Mouse (Mus musculus) left cerebral cortex, postnatal 10 days (tissue): ENCODE results near the gene Eng. TPM values are rescaled to one million over a fixed set of nuclear protein-coding genes. Genes with fewer than 3 reads are reported as not detected.

Experiments used
- DNase-seq, 2 experiments: peaks; one replicate each; pipeline ENCODE4 v3.0.0; 2021 to 2022; ENCODE audit warnings: low spot score in 2 of 2, mixed read lengths in 1 of 2; ENCODE audit errors: extremely low spot score in 1 of 2
- intact Hi-C: fragments of 180-260 bp; cut with DNase I; formaldehyde crosslinking; loops from one replicate; pipeline ENCODE4 v1.15.1; 2025
- total RNA-seq, 2 experiments: library from RNA; stranded (reverse); gene quantifications; 2 replicates each; pipeline ENCODE4 v1.2.3; 2021

Eng gene
- 10 to 100 TPM; 24.9 to 25.2 TPM for total RNA-seq

DNA sequence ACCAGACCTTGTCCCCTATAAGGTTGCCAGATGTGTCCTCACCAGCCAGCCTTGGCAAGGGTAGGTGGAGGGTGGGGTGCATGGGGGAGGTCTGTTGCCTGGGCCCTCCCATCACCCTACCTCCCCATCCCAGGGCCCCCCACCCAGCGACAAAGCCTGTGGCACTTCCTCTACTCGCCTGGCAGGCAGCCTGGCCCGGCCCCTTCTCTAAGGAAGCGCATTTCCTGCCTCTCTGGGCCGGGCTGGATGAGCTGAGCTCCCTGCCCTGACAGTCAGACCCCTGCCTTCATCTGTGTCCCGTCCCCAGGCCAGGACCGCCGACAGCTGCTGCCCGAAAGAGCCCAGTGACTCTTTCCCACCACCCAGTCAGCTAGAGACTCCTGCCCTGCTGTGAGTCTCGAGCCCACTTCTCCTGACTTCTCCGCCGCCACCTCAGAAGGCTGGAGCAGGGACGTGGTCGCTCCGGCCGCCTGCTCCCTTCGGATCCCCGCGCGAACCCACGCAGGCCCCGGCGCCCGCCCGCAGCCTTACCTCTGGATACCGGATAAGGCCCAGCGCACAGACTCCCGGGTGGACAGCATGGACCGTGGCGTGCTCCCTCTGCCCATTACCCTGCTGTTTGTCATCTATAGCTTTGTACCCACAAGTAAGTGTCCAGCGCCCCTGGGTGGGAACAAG is at the start of gene Eng:
Gene Eng (plus strand): TSS at position 217 of the 678 bp plus-strand sequence.
- DNase-seq = peak in 1 of 2 experiments; percentile 89
- intact Hi-C loops = no loop called here

DNA sequence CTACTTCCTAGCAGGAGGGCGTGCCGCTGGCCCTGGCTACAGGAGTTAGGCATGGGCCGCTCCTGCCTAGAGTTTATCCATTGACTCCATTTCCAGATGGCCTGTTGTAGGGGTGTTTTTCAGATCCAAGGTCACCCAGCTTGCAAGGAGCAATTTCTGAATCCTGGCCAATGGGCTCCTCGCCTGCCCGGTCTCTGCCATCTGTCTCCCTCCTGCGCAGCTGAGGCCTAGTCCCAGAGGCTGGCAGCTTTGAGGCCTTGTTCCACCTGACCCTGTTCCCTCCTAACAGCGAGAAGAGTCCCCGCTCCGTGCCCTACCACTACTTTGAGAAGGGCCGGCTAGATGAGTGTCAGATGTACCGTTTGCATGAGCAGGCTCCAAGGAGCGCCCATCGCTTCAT is 49.7 kb upstream of the Eng start:
- no peak for DNase-seq
- intact Hi-C loops = no loop called here

DNA sequence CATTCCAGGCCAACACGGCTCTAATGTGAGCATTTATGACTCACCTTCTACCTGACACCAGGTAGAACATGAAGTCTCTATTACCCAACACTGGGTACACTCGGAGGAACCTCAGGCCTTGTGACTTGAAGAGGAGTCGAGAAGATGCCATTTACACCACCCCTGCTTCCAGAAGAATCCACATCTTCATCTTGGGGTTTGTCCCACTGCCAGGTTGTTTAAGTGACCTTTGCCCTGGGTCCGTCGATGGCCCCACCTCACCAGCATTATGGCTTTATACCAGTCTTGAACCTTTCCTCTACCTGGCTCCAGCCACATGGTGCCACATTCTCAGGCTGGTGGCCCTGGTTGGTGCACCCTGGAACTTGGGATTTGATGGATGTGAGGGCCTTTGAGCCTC is 49.1 kb upstream of the Eng start:
- no peak for DNase-seq
- intact Hi-C loops = no loop called here

DNA sequence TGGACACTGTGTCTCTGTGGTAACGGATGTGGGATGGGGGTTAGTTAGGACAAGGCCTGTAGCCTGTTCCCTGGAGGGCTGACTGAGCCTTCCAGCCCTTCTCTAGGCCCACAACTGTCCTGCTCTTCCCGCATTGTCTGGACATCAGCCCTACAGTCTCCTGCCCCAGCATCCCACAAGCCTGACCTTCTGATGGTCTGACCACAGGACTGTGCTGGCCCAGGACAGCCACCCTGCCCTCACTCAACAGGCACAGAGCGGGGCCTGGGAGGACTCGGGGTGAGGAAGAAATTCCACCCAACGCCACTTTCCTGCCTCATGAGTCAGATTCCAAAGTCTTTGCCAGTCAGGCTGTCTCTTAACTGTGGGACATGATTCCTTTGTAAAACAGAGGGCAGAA is 48.7 kb upstream of the Eng start:
- intact Hi-C loops = no loop called here

DNA sequence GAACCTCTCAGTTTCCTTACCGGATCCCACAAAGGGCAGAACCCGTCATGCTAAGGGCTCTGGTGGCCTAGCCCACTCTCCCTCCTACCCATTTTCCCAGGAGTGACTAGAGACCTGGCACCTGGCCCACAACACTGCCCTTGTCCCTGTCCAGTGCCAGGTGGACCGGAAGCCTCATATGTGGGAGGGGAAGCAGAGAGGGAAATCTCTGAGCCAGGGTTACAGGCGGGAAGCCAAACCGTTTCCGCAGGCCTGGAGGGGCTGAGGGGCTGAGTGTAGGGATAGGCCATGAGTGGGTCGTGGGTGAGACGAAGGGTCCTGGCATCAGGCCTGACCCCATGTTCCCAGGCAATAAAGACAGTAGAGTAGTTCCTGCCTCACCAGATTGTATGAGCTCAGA is 47.9 kb upstream of the Eng start:
- DNase-seq = peak in 1 of 2 experiments; percentile 55
- intact Hi-C loops = no loop called here

More for the DNA sequence above, 48.7 kb upstream of the Eng start:
- no peak for DNase-seq

DNA sequence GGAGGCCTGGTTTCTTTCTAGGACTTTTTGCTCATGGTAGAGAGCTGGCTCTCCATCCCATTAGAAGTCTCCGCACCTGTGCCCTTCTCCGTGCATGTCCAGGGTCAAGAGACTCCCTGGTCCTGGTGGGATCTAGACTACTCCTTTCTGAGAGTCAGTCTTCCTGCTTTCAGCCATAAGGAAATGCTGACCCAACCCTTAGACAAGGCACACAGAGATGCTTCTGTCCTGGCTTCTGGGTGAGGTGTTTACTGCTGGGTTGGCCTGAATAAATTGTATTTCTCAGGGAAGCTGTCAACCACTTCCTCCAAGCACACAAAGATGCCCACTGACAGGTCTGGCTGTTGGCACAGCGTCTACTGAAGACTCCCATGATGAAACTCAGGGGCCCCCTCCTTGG is 47.0 kb upstream of the Eng start, which contains the start of gene St6galnac6:
Gene St6galnac6 (plus strand): TSS at position 301 of the 400 bp plus-strand sequence.
- intact Hi-C loops = no loop called here
- no peak for DNase-seq

DNA sequence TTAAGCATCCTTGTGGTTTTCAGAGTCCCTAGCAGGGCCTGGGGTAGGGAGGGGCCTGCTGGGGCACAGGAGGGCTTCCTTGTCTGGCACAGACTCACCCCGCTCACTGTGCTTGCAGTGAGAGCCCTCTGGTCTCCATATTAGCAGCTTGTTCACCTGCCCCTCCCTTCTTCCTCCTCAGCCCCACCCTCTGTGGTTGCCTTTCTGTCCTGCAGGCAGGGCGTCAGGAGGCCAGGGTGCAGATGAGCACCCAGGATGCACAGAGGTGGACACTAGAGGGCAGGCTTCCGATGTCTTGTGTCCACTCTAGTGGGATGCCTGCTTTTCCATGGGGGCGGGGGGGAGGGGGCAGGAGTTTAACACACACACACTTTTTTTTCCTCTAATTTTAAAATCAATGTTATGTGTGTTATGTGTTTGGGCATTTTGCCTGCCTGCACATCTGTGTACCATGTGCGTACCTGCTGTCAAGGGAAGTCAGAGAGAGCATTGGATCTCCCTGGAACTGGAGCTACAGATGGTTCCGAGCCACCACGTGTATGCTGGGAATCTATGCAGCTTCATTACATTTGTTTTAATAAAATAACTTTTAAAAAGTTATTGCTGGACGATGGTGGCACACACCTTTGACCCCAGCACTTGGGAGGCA is 44.9 kb upstream of the Eng start:
- DNase-seq = peak in 1 of 2 experiments; percentile 63
- intact Hi-C loops = no loop called here

DNA sequence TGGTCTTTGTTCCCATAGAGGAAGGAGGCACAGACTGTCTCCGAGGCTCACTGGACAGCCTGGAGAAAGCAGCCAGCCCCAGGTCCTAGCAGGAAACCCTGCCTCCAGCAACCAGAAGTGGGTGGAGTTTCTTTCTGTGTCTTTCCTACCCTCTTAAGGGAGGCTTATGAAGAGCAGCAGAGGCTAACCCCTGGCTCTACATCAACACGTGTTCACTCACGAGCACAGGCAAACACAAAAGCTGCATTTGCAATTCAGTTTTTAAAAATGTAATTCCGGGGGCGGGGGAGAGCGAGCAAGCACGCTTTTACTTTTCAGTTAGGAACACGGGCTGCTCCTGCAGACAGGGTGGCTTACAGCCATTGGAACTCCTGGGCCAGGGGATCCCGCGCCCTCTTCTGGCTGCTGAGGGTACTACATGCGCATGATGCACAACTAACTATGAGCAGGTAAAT is 43.8 kb upstream of the Eng start:
- intact Hi-C loops = no loop called here

DNA sequence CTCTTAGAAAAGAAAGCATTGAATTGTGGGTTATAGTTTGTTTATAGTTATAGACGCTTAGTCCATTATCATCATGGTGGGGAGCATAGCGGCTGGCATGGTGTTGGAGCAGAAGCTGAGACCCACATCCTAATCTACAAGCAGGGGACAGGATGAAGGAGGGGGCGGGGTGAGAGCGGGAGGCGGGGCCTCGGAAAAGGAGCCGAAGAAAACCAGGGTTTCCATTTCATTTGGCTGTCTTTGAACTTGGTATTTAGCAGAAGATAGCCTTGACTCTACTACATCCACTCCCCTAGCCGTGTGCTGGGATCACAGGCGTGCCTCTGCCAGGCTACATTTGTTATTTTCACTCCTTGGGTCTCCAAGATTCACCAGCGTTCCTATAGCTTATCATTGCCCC is 41.8 kb upstream of the Eng start:
- no peak for DNase-seq
- intact Hi-C loops = no loop called here

More for the DNA sequence above, 43.8 kb upstream of the Eng start:
- DNase-seq = peak; percentile 82 to 87

DNA sequence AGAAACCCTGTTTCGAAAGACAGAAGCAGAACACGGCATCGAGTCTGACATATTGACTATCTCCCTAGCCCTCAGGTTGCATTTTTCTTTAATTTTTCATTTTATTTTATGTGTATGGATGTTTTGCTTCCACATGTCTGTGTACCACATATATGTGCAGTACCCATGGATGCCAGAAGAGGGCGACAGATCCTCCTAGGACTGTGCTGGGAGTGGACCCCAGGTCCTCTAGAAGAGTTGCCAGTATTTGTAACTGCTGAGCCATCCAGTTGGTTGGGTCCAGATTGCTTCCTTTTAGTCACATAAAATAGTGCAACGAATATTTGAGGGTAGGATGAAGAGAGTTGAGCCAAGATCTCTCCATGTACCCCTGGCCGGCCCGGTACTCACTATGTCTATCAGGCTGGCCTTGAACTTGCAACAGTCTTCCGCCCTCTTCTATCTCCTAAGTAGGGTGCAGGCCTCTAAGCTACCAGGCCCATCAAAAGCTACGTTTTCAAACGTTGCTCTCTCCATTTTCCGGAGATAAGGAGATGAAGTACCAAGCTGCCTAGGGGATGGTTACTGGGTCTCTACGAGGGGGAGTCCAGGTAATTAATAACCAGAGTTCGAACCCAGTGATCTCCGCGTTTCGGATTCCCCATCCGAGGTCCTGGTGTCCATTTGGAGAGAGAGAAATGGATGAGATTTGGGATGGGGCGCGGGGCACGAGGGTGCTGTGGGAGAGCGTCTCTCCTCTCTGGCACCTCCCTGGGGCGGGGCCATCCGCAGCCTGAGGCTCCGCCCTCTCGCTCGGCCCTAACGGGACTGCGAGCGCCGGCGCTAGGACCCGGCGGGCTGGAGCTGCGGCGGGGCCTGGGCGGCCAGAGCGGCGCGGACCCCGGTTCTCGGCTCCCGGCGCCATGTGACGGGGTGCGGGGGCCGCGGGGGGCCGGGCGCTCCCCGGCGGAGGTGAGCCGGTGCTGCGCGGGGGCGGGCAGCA is 39.9 kb upstream of the Eng start:
- intact Hi-C loops = no loop called here
- peak; percentile 76 to 94 for DNase-seq

DNA sequence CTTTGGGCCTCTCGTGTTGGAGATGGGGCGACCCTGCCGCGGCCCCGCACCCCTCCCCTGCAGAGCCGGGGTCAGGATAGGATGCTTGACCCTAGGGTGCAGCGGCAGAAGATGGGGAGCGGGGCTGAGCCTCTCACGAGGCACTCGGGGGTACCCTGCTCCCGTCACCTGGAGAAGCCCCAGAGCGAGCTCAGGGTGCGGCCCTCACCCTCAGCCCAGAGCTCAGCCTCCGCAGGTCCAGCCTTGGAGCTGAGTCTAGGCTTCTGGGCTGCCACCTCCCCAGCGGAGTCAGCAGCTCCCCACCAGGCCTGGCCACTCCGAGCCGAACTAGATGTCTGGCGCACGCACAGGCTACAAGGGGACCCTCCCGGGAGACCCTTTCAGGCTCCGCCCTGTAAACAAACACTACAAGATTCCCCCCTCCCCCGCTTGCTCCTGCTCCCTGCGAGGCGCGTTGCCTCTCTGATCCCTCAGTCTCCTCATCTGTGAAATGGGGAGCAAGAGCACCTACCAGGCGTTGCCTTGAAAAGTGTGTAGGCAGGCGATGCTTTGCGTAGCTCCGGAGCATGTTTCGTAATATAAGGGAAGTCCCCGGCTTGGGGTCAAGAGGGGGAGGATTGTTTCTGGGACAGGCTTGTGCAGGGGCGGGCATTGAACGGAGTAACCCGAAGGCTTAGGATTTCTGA is 39.0 kb upstream of the Eng start:
- no peak for DNase-seq
- intact Hi-C loops = no loop called here

DNA sequence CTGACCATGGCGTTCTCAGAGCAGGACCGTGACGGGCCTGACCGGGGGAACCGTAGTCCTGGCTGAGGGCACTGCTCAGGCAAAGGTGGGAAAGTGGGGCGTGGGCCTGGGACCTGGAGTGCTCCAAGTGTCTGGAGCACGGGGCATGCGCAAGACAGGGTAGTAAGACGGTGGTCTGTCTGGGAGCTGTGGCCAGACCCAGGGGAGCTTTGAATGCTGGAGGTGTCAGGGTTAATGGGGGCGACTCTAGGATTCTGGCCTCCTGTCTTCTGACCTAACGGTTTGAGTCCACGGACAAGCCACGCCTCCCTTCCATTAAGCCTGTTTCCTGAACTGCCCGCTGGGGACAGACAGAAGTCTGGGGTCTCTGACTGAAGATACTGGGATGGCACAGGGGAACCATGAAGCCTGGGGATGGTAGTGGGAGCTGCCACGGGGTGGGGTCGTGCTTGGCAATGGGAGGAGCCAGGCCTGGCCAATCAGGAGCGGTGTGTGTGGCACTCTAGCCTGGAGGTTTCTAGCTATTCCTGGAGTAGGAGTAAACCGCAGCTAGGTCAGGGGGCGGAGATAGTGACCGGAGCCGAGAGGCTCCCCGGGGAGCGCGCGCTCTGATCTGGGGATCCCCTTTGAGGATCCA is 38.1 kb upstream of the Eng start:
- intact Hi-C loops = no loop called here
- DNase-seq = peak in 1 of 2 experiments; percentile 82

DNA sequence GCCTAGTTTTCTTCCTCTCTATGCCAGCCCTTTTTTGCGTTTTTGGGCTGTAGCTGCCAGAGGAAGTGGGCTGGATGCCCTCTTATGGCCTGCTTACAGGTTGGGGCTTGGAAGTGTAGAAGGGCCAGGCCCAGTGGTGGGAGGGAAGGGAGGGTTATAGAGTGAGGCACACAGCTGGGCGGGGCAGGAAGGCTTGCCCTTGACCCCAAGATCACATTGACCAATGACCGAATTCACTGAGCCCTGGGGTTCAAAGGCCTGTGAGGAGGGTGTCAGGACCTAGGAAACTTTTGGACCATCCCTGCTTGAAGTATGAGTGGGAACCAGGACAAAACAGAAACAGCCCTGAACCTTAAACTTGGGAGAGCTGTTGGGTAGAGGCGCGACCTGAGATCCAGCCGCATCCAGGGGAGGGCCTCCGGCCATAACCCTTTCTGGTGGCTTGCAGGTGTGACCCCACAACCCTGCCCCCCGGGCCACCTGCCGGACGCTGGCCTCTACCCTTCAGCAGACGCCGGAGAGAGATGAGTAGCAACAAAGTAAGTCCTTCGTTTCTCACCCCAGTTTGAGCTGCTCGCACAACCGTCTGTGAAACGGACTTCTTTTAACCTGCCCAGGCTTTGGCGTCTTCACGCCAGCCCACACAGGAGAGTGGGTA is 37.5 kb upstream of the Eng start:
- DNase-seq = no peak
- intact Hi-C loops = no loop called here

DNA sequence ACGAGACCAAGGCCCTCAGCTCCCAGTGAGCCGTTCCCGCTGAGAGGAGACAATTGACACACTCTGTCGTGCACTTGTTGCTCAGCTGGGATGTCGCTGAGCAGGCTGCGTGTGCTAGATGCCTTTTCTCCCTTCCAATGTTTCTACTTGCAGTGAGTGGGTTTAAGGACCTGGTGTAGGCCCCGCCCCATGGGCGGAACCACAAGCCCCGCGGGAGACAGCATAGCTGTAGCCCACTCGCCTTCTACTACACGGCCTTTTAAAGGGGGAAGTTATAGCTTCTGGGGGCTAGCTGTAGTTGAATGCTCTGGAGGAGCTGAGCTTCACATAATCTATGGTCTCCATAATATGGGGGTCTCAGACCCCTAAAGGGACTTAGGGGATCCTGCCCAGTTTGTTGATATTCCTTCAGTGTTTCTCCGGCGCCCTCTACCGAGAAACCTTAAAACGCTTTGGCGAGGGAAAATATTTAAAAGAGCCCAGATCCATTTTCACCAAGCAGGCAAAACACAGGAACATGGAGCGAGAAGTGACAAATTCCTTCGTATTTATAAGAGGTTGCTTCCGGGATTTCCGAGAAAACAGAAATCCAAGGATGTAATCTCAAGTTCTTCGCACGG is 35.7 kb upstream of the Eng start:
- intact Hi-C loops = no loop called here
- DNase-seq = peak in 1 of 2 experiments; percentile 76

DNA sequence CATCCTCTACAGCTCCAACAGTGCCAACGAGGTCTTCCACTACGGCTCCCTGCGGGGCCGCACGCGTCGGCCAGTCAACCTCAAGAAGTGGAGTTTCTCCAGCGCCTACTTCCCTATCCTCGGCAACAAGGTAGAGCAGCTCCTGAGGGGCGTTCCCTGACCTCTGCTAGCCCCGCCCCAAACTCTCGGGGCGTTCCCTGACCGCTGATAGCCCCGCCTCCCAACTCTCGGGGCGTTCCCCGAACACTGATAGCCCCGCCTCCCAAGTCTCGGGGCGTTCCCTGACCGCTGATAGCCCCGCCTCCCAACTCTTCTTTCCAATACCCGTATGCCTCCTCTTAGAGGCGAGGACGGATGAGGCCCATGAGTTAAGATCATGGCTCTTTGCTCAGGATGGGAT is 34.1 kb upstream of the Eng start:
- intact Hi-C loops = no loop called here
- DNase-seq = no peak

DNA sequence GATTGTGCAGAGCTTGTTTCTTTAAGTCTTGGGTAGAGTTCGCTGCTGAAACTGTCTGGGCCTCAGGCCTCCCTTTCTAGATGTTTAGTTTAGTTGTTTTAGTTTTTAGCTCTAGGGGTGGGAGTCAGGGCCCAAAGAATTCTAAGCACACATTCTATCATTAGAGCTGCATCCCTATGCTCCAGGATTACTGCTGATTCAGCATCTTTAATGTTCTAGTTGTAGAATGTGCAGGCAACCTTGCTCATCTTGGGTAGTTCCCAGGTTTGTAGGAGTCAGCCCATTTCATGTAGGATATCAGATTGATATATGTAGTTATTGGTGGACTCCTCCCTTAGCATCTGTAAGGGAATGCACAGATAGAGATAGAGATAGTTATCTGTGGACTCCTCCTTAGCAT is 29.3 kb upstream of the Eng start:
- DNase-seq = no peak
- intact Hi-C loops = loop anchor here (5.0 kb wide), 1 partner anchor 35 kb away; no protein-coding TSS in a partner anchor

DNA sequence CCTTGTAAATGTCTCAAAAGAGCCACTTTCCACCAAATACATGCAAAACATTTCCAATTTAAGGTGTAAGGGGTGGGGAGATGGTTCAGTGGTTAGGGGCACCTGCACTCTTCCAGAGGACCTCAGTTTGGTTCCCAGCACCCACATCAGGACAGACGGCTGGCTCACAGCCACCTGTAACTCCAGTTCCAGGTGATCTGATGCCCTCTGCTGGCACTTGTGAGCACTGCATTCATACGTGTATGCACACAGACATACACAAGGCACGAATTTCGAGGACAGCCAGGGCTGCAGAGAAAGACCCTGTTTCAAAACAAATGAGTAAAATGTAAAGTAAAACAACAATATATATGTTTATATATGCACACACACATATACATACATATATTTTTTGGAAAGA is 28.8 kb upstream of the Eng start:
- intact Hi-C loops = loop anchor here (5.0 kb wide), 1 partner anchor 35 kb away; no protein-coding TSS in a partner anchor
- peak in 1 of 2 experiments; percentile 52 for DNase-seq
